Mouse (Mus musculus): ENCODE measurements at regions not wholly inside any gene's neighbourhood (a gene's known extent, or its start where the extent isn't known, plus 50 kb on each side); places are given as distances from the start of the nearest gene placed in this dataset.

GRCm38 (mm10) chr14:60439106-60439505 lies 66.0 kb downstream of the Amer2 start:
- DNase-seq (ENCODE audit: low spot score in 2 of 2) = no peak

GRCm38 (mm10) chr14:60443821-60444551 lies 70.9 kb downstream of the Amer2 start:
- no peak for DNase-seq (ENCODE audit: low spot score in 2 of 2)

GRCm38 (mm10) chr14:60444552-60444937 lies 71.5 kb downstream of the Amer2 start:
- no peak for DNase-seq (ENCODE audit: low spot score in 2 of 2)

- DNase-seq (ENCODE audit: low spot score in 2 of 2) = no peak
Observed at GRCm38 (mm10) chr14:60446037-60446436, 73.0 kb downstream of the Amer2 start.

GRCm38 (mm10) chr14:60451216-60451615 lies 78.2 kb downstream of the Amer2 start:
- no peak for DNase-seq (ENCODE audit: low spot score in 2 of 2)

- DNase-seq (ENCODE audit: low spot score in 2 of 2) = peak in 1 of 2 experiments; percentile 56
Observed at GRCm38 (mm10) chr14:60451684-60452083, 78.6 kb downstream of the Amer2 start.

- DNase-seq (ENCODE audit: low spot score in 2 of 2) = no peak
Observed at GRCm38 (mm10) chr14:60456767-60457166, 83.7 kb downstream of the Amer2 start.

- DNase-seq (ENCODE audit: low spot score in 2 of 2) = peak; percentile 24 to 58
Observed at GRCm38 (mm10) chr14:60484996-60485888, 112.2 kb downstream of the Amer2 start.

GRCm38 (mm10) chr14:60485889-60486274 lies 112.8 kb downstream of the Amer2 start:
- peak in 1 of 2 experiments; percentile 17 for DNase-seq (ENCODE audit: low spot score in 2 of 2)

GRCm38 (mm10) chr14:60486278-60486935 lies 113.3 kb downstream of the Amer2 start:
- peak in 1 of 2 experiments; percentile 44 for DNase-seq (ENCODE audit: low spot score in 2 of 2)

- DNase-seq (ENCODE audit: low spot score in 2 of 2) = peak in 1 of 2 experiments; percentile 19
Observed at GRCm38 (mm10) chr14:60489111-60489510, 116.1 kb downstream of the Amer2 start.

GRCm38 (mm10) chr14:60490886-60491285 lies 117.8 kb downstream of the Amer2 start:
- peak in 1 of 2 experiments; percentile 8 for DNase-seq (ENCODE audit: low spot score in 2 of 2)

- DNase-seq (ENCODE audit: low spot score in 2 of 2) = peak in 1 of 2 experiments; percentile 51
Observed at GRCm38 (mm10) chr14:60495441-60495840, 122.4 kb downstream of the Amer2 start.

- peak in 1 of 2 experiments; percentile 9 for DNase-seq (ENCODE audit: low spot score in 2 of 2)
Observed at GRCm38 (mm10) chr14:60502552-60502951, 129.5 kb downstream of the Amer2 start.

- DNase-seq (ENCODE audit: low spot score in 2 of 2) = peak in 1 of 2 experiments; percentile 53
Observed at GRCm38 (mm10) chr14:60505066-60505465, 128.7 kb upstream of the Spata13 start.

- peak in 1 of 2 experiments; percentile 33 for DNase-seq (ENCODE audit: low spot score in 2 of 2)
Observed at GRCm38 (mm10) chr14:60506296-60506695, 127.5 kb upstream of the Spata13 start.

GRCm38 (mm10) chr14:60513560-60513959 lies 120.2 kb upstream of the Spata13 start:
- no peak for DNase-seq (ENCODE audit: low spot score in 2 of 2)

GRCm38 (mm10) chr14:60515094-60515786 lies 118.6 kb upstream of the Spata13 start:
- no peak for DNase-seq (ENCODE audit: low spot score in 2 of 2)

GRCm38 (mm10) chr14:60517891-60518290 lies 115.9 kb upstream of the Spata13 start:
- peak in 1 of 2 experiments; percentile 57 for DNase-seq (ENCODE audit: low spot score in 2 of 2)

GRCm38 (mm10) chr14:60523010-60523409 lies 110.8 kb upstream of the Spata13 start:
- DNase-seq (ENCODE audit: low spot score in 2 of 2) = no peak

GRCm38 (mm10) chr14:60524869-60525268 lies 108.9 kb upstream of the Spata13 start:
- no peak for DNase-seq (ENCODE audit: low spot score in 2 of 2)

Measured in urinary bladder, postnatal 4 days (tissue).